Mouse (Mus musculus): ENCODE data around the gene Pdzk1ip1. TPM values are rescaled to one million over a fixed set of nuclear protein-coding genes. Genes with fewer than 3 reads are reported as not detected.
A peak's percentile ranks its signal among the peaks of the same experiment; 100 is the strongest.

The Pdzk1ip1 gene
- total and polyA plus RNA-seq, 3 experiments, result 0.14 TPM; not detected in 2

GRCm38 (mm10) chr4:115095671-115096434 is 7.3 kb downstream of the Pdzk1ip1 start (continued):
- no peak; the same call in 1 of the 2 replicates for TF ChIP-seq MXI1 (IDR thresholded peaks at IDR 0.05; ENCODE audit: low read depth, low read length)
- peak; percentile 47; the same call in 1 of the 2 replicates for TF ChIP-seq ELF1 (IDR thresholded peaks at IDR 0.05; ENCODE audit: low read depth, low read length)
- TF ChIP-seq MAFK (IDR thresholded peaks at IDR 0.05; ENCODE audit: borderline replicate concordance, low read depth, low read length), result 0 out of 2 replicates have a peak, but pooled peaks have one; percentile 7
- TF ChIP-seq RCOR1 (IDR thresholded peaks at IDR 0.05; ENCODE audit: low read depth, low read length), result peak; percentile 63; the same call in 1 of the 2 replicates

- no peak for DNase-seq (ENCODE audit: low read depth, low spot score)
- Histone ChIP-seq H3K9me3 (replicated peaks; ENCODE audit: insufficient read depth, low read length) (no peaks in the 10 kb centered on the region), H3K27me3 (ENCODE audit: control insufficient read depth in 1 of 2, insufficient read depth in 2 of 2, low read length in 2 of 2) (no peaks in the 10 kb centered on the region), H3K4me3 (ENCODE audit: control insufficient read depth in 1 of 2, insufficient read depth in 1 of 2, low read depth in 2 of 2, low read length in 2 of 2) (peak overlapping the region; percentile 43 to 53), H3K9ac (ENCODE audit: control insufficient read depth, low read depth, low read length, poor library complexity, severe bottlenecking) (peak overlapping the region; percentile 57), H3K36me3 (ENCODE audit: control insufficient read depth in 1 of 2, insufficient read depth in 2 of 2, low read length in 2 of 2) (peaks cover 0 to 14% of the 10 kb centered on the region in 2 experiments; a peak in 2 of 4 replicates), H3K79me2 (ENCODE audit: control insufficient read depth, insufficient read depth, low read length, poor library complexity) (no peaks in the 10 kb centered on the region), H3K4me1 (ENCODE audit: control insufficient read depth in 1 of 2, insufficient read depth in 2 of 2, low read length in 2 of 2) (peaks cover 3 to 37% of the 10 kb centered on the region in 2 experiments), H3K27ac (ENCODE audit: control insufficient read depth, low read depth, low read length) (peak overlapping the region; percentile 73)
- no peak for TF ChIP-seq SMC3 (IDR thresholded peaks at IDR 0.05; ENCODE audit: low read depth, low read length)
- no peak for TF ChIP-seq ZMIZ1 (IDR thresholded peaks at IDR 0.05; ENCODE audit: low read depth, low read length)
- no peak for TF ChIP-seq CTCF (IDR thresholded peaks at IDR 0.05 in 2 of 3, conservative IDR thresholded peaks at IDR 0.05 in 1 of 3; ENCODE audit: control insufficient read depth in 1 of 3, insufficient read depth in 1 of 3, low read depth in 2 of 3, low read length in 3 of 3, poor library complexity in 1 of 3, severe bottlenecking in 1 of 3)
- TF ChIP-seq CHD1 (IDR thresholded peaks at IDR 0.05; ENCODE audit: low read depth, low read length), result no peak
- no peak for TF ChIP-seq MEF2A (IDR thresholded peaks at IDR 0.05; ENCODE audit: extremely low read depth, insufficient replicate concordance, low read depth, low read length, poor library complexity, severe bottlenecking)
- TF ChIP-seq TCF12 (IDR thresholded peaks at IDR 0.05; ENCODE audit: low read depth, low read length), result peak; percentile 45; the same call in 1 of the 2 replicates
- no peak for TF ChIP-seq ETS1 (IDR thresholded peaks at IDR 0.05; ENCODE audit: low read depth, low read length)
- TF ChIP-seq MYC (IDR thresholded peaks at IDR 0.05; ENCODE audit: low read depth, low read length), result peak; percentile 30; the same call in 1 of the 2 replicates
- TF ChIP-seq MXI1 (IDR thresholded peaks at IDR 0.05; ENCODE audit: low read depth, low read length), result no peak
- TF ChIP-seq MAX (IDR thresholded peaks at IDR 0.05; ENCODE audit: low read length), result 0 out of 2 replicates have a peak, but pooled peaks have one; percentile 39
- no peak for TF ChIP-seq CHD2 (IDR thresholded peaks at IDR 0.05; ENCODE audit: low read length)
- TF ChIP-seq ZNF384 (IDR thresholded peaks at IDR 0.05; ENCODE audit: low read depth, low read length), result no peak
- TF ChIP-seq NRF1 (IDR thresholded peaks at IDR 0.05; ENCODE audit: insufficient read depth, low read depth, low read length, poor library complexity, severe bottlenecking), result no peak
- no peak for TF ChIP-seq POLR2AphosphoS5 (IDR thresholded peaks at IDR 0.05; ENCODE audit: borderline replicate concordance, low read depth, low read length)
- no peak for TF ChIP-seq MAZ (IDR thresholded peaks at IDR 0.05; ENCODE audit: low read depth, low read length)
- no peak for TF ChIP-seq TAL1 (IDR thresholded peaks at IDR 0.05; ENCODE audit: low read length)
- peak; percentile 16; the same call in 1 of the 2 replicates for TF ChIP-seq ELF1 (IDR thresholded peaks at IDR 0.05; ENCODE audit: low read depth, low read length)
- TF ChIP-seq USF1 (IDR thresholded peaks at IDR 0.05; ENCODE audit: low read depth, low read length), result peak; percentile 66
- TF ChIP-seq POLR2AphosphoS2 (IDR thresholded peaks at IDR 0.05; ENCODE audit: low read length), result no peak
- 0 out of 2 replicates have a peak, but pooled peaks have one; percentile 29 for TF ChIP-seq TBP (IDR thresholded peaks at IDR 0.05; ENCODE audit: low read depth, low read length)
- TF ChIP-seq POLR2A (IDR thresholded peaks at IDR 0.05; ENCODE audit: control insufficient read depth in 1 of 2, insufficient read depth in 1 of 2, low read depth in 1 of 2, low read length in 2 of 2, poor library complexity in 1 of 2), result 0 out of 4 replicates have a peak, but pooled peaks of 1 of the 2 experiments have one; percentile 24
- no peak for TF ChIP-seq JUND (IDR thresholded peaks at IDR 0.05; ENCODE audit: low read depth, low read length)
- TF ChIP-seq USF2 (IDR thresholded peaks at IDR 0.05; ENCODE audit: borderline replicate concordance in 1 of 2, insufficient read depth in 1 of 2, low read depth in 1 of 2, low read length in 2 of 2), result no peak
- TF ChIP-seq GATA1 (IDR thresholded peaks at IDR 0.05; ENCODE audit: low read depth, low read length), result 0 out of 2 replicates have a peak, but pooled peaks have one; percentile 29
- TF ChIP-seq GABPA (IDR thresholded peaks at IDR 0.05; ENCODE audit: low read depth, low read length), result no peak
- no peak for TF ChIP-seq BHLHE40 (IDR thresholded peaks at IDR 0.05; ENCODE audit: borderline replicate concordance, low read depth, low read length)
- TF ChIP-seq NELFE (IDR thresholded peaks at IDR 0.05; ENCODE audit: low read depth, low read length), result no peak
- no peak for TF ChIP-seq MYB (IDR thresholded peaks at IDR 0.05; ENCODE audit: low read depth, low read length)
- TF ChIP-seq SIN3A (IDR thresholded peaks at IDR 0.05; ENCODE audit: low read length), result no peak
- no peak for TF ChIP-seq ZC3H11A (IDR thresholded peaks at IDR 0.05; ENCODE audit: low read depth, low read length)
Measured at GRCm38 (mm10) chr4:115096435-115097145, 8.1 kb downstream of the Pdzk1ip1 start.
